Mouse (Mus musculus) kidney, postnatal 4 days (tissue): ENCODE measurements around the gene Safb2.

ENCODE experiments used
- DNase-seq, 2 experiments: peaks; one replicate each; pipeline ENCODE4 v3.0.0; 2021; ENCODE audit warnings: mixed read lengths in 2 of 2

Safb2 gene

GRCm38 (mm10) chr17:56515690-56516410 lies 68.5 kb downstream of the Safb2 start:
- peak; percentile 52 to 64 for DNase-seq

- DNase-seq: no peak
Observed at GRCm38 (mm10) chr17:56514916-56515315, 69.5 kb downstream of the Safb2 start.

- DNase-seq: no peak
Observed at GRCm38 (mm10) chr17:56514330-56514729, 70.1 kb downstream of the Safb2 start.

- DNase-seq: no peak
Observed at GRCm38 (mm10) chr17:56512310-56512709, 72.1 kb downstream of the Safb2 start, which contains the start of gene Znrf4. Gene Znrf4, minus strand, starts transcription at chr17:56512431.

GRCm38 (mm10) chr17:56511707-56512090 lies 72.7 kb downstream of the Safb2 start:
- DNase-seq: no peak

- peak; percentile 28 to 40 for DNase-seq
Observed at GRCm38 (mm10) chr17:56510970-56511706, 73.2 kb downstream of the Safb2 start.
